Mouse (Mus musculus): ENCODE data around the gene Ash1l. TPM values are rescaled to one million over a fixed set of nuclear protein-coding genes. Genes with fewer than 3 reads are reported as not detected.

Gene Ash1l
- polyA plus RNA-seq, 1 experiment = 0.23 TPM

DNA sequence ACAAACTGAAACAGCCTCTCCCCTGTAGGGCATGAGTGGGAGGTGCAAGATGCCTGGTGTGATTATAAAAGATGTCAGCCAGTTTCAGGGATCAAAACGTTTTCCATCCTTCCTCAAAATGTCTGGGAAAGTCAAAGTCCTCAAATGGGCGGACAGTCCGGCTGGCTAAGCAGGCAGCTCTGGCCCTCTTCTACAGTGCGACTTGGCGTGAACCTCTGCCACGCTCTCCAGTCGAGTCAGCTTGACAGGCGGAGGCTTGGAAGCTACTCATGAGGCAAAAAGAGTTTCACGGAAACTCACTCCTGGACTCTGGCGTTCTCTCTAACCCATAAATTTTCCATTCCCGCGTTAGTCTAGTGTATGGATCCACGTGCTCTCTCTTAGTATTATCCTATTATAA lies 31.4 kb upstream of the Ash1l start:
- TF ChIP-seq GATA1 (IDR thresholded peaks at IDR 0.05; ENCODE audit: low read length) = no peak
- TF ChIP-seq TAL1 (IDR thresholded peaks at IDR 0.05; ENCODE audit: low read length) = no peak
- Histone ChIP-seq H3K4me3 (replicated peaks) (no peak overlapping the region), H3K9me3 (ENCODE audit: control insufficient read depth, low read length) (peaks cover 11% of the 10 kb centered on the region)

DNA sequence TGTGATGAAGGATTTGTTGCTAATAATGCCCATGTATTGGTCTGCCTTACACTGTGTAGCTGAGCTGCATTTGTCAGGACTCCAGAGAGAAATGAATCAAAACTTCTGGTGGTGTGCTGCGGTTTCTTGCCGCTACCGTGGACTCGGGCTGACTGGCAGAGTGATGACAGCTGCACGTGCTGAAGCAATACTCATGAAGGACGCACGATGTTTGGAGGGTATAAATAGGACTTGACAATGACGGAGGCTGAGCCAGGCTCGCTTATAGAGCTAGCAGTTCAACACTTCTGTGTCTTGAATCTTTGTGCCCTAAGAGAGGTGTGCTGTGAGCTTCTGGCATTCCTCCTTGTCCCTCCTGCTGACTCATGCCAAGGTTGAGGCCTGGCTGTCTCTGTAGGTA lies 29.0 kb upstream of the Ash1l start:
- Histone ChIP-seq H3K9me3 (ENCODE audit: control insufficient read depth, low read length) (peaks cover 11% of the 10 kb centered on the region), H3K27me3 (ENCODE audit: control insufficient read depth) (no peaks in the 10 kb centered on the region), H3K36me3 (ENCODE audit: control insufficient read depth) (peaks cover 60% of the 10 kb centered on the region)

More for the DNA sequence above, 31.4 kb upstream of the Ash1l start:
- peaks cover 37% of the 10 kb centered on the region for H3K36me3 ChIP-seq (ENCODE audit: control insufficient read depth)
- peaks cover 9% of the 10 kb centered on the region for H3K4me1 ChIP-seq (ENCODE audit: control insufficient read depth)
- H3K27me3 ChIP-seq (ENCODE audit: control insufficient read depth) = no peaks in the 10 kb centered on the region

DNA sequence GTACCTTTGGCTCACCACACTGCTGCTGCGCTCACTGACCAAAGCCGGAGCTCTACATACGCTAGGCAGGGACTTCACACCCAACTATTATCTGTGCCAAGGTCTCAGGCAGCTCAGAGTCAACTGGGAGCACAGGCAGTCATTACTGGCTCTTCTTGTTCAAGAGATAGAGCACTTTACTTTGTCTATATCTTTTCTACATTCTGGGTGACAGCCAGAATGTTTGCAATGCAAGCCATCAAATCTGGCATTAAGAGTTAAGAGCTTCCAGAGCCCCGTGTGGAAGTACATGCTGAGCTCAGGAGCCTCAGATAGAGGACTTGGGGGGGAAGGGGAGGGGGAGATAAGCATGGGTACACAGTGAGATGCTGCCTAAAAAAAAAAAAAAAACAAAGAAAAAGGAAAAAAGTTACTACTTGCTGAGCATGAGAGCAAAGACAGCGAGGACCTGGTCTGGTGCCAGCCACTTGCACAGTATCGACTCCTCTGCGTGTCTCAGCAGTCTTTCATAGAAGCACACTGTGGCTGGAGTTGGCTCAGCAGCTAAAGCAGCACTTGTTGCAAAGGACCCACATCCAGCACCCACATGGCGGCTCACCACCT lies 26.3 kb upstream of the Ash1l start:
- Histone ChIP-seq H3K4me3 (replicated peaks) (no peak overlapping the region), H3K27me3 (ENCODE audit: control insufficient read depth) (no peaks in the 10 kb centered on the region), H3K9me3 (ENCODE audit: control insufficient read depth, low read length) (peaks cover 11% of the 10 kb centered on the region), H3K4me1 (ENCODE audit: control insufficient read depth) (no peaks in the 10 kb centered on the region), H3K36me3 (ENCODE audit: control insufficient read depth) (peaks cover 87% of the 10 kb centered on the region)
- TF ChIP-seq GATA1 (IDR thresholded peaks at IDR 0.05; ENCODE audit: low read length) = no peak
- TF ChIP-seq TAL1 (IDR thresholded peaks at IDR 0.05; ENCODE audit: low read length) = no peak

More for the DNA sequence above, 29.0 kb upstream of the Ash1l start:
- H3K4me1 ChIP-seq (ENCODE audit: control insufficient read depth) = no peaks in the 10 kb centered on the region
- TF ChIP-seq TAL1 (IDR thresholded peaks at IDR 0.05; ENCODE audit: low read length) = no peak
- no peak for TF ChIP-seq GATA1 (IDR thresholded peaks at IDR 0.05; ENCODE audit: low read length)
- H3K4me3 ChIP-seq (replicated peaks) = no peak overlapping the region

DNA sequence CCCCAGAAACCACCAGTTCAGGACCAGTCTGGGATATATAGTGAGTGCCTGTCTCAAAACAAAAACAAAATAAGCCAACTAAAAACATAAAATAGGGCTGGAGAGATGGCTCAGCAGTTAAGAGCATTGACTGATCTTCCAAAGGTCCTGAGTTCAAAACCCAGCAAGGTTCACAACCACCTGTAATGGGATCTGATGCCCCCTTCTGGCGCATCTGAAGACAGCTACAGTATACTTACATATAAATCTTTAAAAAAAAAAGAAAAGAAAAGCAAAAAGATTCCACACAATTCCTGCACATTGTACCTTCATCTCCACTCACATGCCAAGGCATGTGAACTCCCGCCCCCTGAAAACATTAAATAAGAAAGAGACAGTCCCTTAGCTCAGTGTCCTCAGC lies 24.8 kb upstream of the Ash1l start:
- no peaks in the 10 kb centered on the region for H3K27me3 ChIP-seq (ENCODE audit: control insufficient read depth)
- H3K4me3 ChIP-seq (replicated peaks) = no peak overlapping the region
- H3K4me1 ChIP-seq (ENCODE audit: control insufficient read depth) = no peaks in the 10 kb centered on the region
- no peak for TF ChIP-seq GATA1 (IDR thresholded peaks at IDR 0.05; ENCODE audit: low read length)
- TF ChIP-seq TAL1 (IDR thresholded peaks at IDR 0.05; ENCODE audit: low read length) = no peak
- H3K9me3 ChIP-seq (ENCODE audit: control insufficient read depth, low read length) = peaks cover 6% of the 10 kb centered on the region
- peaks cover 97% of the 10 kb centered on the region for H3K36me3 ChIP-seq (ENCODE audit: control insufficient read depth)

DNA sequence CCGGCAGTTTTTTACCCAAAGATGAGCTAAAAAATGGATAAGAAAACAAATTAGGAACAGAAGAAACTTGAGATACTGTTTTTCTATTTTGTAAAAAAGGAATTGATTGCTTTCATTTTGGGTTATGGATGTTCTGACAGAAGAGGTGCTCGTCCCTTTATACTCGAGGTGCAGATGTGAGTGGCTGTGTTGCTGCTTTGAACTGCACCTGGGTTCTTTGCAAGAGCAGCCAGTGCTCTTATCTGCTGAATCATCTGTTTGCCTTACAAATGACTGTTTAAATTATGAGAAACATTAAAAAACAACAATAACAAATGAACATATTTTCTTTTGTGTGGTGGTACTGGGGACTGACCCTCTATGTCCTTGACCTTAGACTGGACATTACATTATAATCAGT lies 20.9 kb upstream of the Ash1l start:
- H3K4me3 ChIP-seq (replicated peaks) = no peak overlapping the region
- peaks cover 5% of the 10 kb centered on the region; the same call in 1 of the 2 replicates for H3K4me1 ChIP-seq (ENCODE audit: control insufficient read depth)
- H3K9me3 ChIP-seq (ENCODE audit: control insufficient read depth, low read length) = no peaks in the 10 kb centered on the region
- TF ChIP-seq GATA1 (IDR thresholded peaks at IDR 0.05; ENCODE audit: low read length) (no peak), TAL1 (IDR thresholded peaks at IDR 0.05; ENCODE audit: low read length) (no peak)
- H3K36me3 ChIP-seq (ENCODE audit: control insufficient read depth) = peaks cover 97% of the 10 kb centered on the region
- no peaks in the 10 kb centered on the region for H3K27me3 ChIP-seq (ENCODE audit: control insufficient read depth)

DNA sequence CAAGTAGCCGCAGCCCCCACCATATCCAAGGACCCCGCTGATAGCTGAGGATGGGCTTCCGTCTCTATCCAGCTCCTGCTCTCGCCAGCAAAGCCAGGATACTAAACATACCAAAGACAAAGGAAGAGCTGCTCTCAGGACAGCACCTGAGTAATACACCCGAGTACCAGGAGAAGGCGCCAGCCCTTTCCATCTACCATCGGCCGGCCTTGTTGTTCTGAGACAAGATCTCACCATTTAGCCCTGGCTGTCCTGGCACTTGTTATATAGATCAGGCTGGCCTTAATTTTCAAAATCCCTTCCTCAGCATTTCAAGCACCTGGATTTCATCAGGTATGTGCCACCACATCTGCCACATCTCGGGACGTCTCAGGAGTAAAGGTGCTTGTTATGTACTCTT lies 11.4 kb upstream of the Ash1l start:
- no peaks in the 10 kb centered on the region for H3K27me3 ChIP-seq (ENCODE audit: control insufficient read depth)
- TF ChIP-seq GATA1 (IDR thresholded peaks at IDR 0.05; ENCODE audit: low read length) = no peak
- TF ChIP-seq TAL1 (IDR thresholded peaks at IDR 0.05; ENCODE audit: low read length) = no peak
- H3K36me3 ChIP-seq (ENCODE audit: control insufficient read depth) = peaks cover 76% of the 10 kb centered on the region
- H3K9me3 ChIP-seq (ENCODE audit: control insufficient read depth, low read length) = no peaks in the 10 kb centered on the region
- H3K4me3 ChIP-seq (replicated peaks) = no peak overlapping the region
- H3K4me1 ChIP-seq (ENCODE audit: control insufficient read depth) = peaks cover 6% of the 10 kb centered on the region

DNA sequence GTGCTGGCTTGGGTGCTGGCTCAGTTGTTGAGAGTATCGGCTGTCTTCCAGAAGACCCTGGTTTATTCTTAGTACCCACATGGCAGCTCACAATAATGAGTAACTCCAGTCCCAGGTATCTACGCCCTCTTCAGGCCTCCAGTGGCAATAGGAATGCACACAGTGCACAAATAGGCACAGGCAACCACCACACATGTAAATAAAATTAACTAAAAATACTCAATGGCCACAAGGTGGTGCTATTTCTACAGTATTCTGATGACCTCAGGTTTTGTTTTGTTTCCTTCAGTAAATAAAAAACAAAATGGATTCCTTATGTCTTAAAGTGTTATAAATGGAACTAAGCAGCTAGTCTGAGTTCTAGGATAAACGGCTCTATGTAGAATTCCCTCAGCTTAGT lies 10.7 kb upstream of the Ash1l start:
- no peaks in the 10 kb centered on the region for H3K27me3 ChIP-seq (ENCODE audit: control insufficient read depth)
- peaks cover 10% of the 10 kb centered on the region for H3K4me1 ChIP-seq (ENCODE audit: control insufficient read depth)
- H3K4me3 ChIP-seq (replicated peaks) = no peak overlapping the region
- TF ChIP-seq GATA1 (IDR thresholded peaks at IDR 0.05; ENCODE audit: low read length) (no peak), TAL1 (IDR thresholded peaks at IDR 0.05; ENCODE audit: low read length) (no peak)
- peaks cover 70% of the 10 kb centered on the region for H3K36me3 ChIP-seq (ENCODE audit: control insufficient read depth)
- no peaks in the 10 kb centered on the region for H3K9me3 ChIP-seq (ENCODE audit: control insufficient read depth, low read length)

DNA sequence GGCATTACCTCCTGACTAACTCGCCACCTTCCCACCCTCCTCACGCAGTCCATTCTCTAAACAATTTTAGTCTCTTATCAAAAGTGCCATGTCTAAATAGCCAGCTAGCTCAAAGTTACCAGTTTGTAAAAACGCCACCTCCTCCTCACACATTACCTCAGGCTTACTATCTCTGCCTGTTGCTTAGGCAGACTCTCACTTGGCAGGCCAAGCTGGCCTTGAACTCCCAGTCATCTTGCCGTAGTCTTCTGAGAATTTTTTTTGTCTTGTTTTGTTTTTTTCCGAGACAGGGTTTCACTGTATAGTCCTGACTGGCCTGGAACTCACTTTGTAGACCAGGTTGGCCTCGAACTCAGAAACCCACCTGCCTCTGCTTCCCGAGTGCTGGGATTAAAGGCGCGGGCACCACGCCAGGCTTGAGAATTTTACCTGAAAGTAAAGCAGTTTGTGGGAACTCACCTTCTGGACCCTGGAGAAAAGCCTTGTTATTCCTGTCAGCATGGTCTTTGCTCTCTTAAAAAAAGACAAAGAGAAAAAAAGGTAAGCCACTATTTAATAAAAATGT lies 8.0 kb upstream of the Ash1l start:
- H3K4me3 ChIP-seq (replicated peaks) = no peak overlapping the region
- no peaks in the 10 kb centered on the region for H3K27me3 ChIP-seq (ENCODE audit: control insufficient read depth)
- peaks cover 47% of the 10 kb centered on the region for H3K36me3 ChIP-seq (ENCODE audit: control insufficient read depth)
- H3K9me3 ChIP-seq (ENCODE audit: control insufficient read depth, low read length) = no peaks in the 10 kb centered on the region
- H3K4me1 ChIP-seq (ENCODE audit: control insufficient read depth) = peaks cover 21% of the 10 kb centered on the region
- no peak for TF ChIP-seq GATA1 (IDR thresholded peaks at IDR 0.05; ENCODE audit: low read length)
- TF ChIP-seq TAL1 (IDR thresholded peaks at IDR 0.05; ENCODE audit: low read length) = no peak

DNA sequence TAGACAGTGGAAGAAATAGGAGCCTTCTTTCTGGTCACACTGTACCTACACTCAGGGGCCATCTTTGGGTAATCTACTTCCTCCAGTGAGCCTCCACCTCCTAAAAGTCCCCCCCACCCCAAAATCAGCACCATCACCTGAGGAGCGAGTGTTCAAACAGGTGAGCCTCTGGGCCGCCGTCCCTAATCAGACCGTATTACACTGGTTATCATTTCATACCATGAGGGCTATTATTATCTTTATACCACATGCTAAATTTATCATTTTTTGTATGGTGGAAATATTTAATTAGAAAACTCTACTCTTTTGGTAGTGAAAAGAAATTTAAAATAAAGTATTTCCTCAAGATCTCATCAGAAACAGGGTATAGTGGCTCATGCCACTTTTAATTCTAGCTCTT lies 6.3 kb upstream of the Ash1l start:
- Histone ChIP-seq H3K27me3 (ENCODE audit: control insufficient read depth) (no peaks in the 10 kb centered on the region), H3K9me3 (ENCODE audit: control insufficient read depth, low read length) (no peaks in the 10 kb centered on the region), H3K36me3 (ENCODE audit: control insufficient read depth) (peaks cover 32% of the 10 kb centered on the region), H3K4me1 (ENCODE audit: control insufficient read depth) (peaks cover 36% of the 10 kb centered on the region), H3K4me3 (replicated peaks) (no peak overlapping the region)
- TF ChIP-seq TAL1 (IDR thresholded peaks at IDR 0.05; ENCODE audit: low read length) (no peak), GATA1 (IDR thresholded peaks at IDR 0.05; ENCODE audit: low read length) (no peak)
